Mouse (Mus musculus) inflammation-experienced regulatory T-cells (primary cell): ENCODE measurements around the gene Rnf103. TPM values are rescaled to one million over a fixed set of nuclear protein-coding genes. Genes with fewer than 3 reads are reported as not detected.

Experiments
- polyA plus RNA-seq, 2 experiments: library from polyadenylated mRNA; unstranded; fragments of 100-300 nt; shearing (Covaris generic); gene quantifications; one replicate each; pipeline ENCODE4 v1.2.1; 2017

The Rnf103 gene
- 10 to 100 TPM; 21.8 to 27.9 TPM for polyA plus RNA-seq

GRCm38 (mm10) chr6:71493675-71494340 lies at the start of gene Rnf103:
Gene Rnf103, plus strand, starts transcription at chr6:71493894.

DNA sequence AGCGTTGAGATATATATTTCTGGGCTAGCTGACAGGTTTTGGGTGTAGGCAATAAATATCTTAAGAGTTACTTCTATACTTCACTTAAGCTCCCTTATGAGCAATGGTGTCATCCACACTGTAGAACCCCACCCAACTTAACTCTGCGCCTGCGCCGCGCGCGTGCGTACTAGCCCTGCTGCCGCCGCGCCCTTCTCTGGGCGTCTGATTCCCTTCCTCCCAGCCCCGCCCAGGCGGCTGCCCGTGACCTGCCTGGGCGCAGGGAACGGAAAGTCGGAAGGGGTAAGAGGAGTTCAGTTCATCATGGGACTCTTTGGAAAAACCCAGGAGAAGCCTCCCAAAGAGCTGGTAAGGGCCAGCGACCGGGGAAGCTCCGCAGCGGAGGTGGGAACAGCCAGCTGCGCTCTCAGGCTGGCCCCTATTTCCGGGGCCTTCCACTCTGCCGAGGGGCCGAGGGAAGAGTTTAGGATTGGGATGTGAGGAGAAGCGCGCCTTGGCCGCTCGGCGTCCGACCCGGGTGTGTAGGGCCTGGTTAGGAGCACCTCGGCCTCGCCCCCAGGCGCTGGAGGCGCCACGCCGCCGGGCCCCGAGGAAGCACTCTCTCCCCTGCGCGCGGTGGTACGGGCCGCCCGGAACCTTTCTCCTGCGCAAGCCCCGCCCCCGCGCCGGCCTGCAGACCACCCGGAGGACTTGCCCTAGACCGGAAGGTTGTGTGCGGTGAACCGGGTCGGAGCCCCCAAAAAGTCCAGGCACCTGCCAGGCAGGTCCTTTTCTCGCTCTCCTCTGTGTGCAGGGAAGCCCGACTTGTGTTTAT lies 50.2 kb downstream of the Rnf103 start, which contains the start of gene Chmp3:
Gene Chmp3, plus strand, starts transcription at position 112 of the 814 bp plus-strand sequence.

Other genes starting within 250 kb of the Rnf103 start
- gene Krcc1, start 222.2 kb upstream of the Rnf103 start, polyA plus RNA-seq = 100 to 1,000 TPM in 1 of 2 experiments, 10 to 100 TPM in 1; 87.1 to 106 TPM
- 1 to 10 TPM in 1 of 2 experiments, not detected in 1; 1.7 TPM for gene Smyd1, start 171.7 kb upstream of the Rnf103 start, polyA plus RNA-seq
- 10 to 100 TPM; 16.1 to 19.5 TPM for gene Cd8b1, start 171.1 kb upstream of the Rnf103 start, polyA plus RNA-seq
- under 1 TPM; 0.45 to 0.81 TPM for gene Cd8a, start 120.5 kb upstream of the Rnf103 start, polyA plus RNA-seq
- gene Rmnd5a, start 53.3 kb upstream of the Rnf103 start, polyA plus RNA-seq = 10 to 100 TPM; 32.1 to 38.0 TPM
- gene Chmp3, start 49.9 kb downstream of the Rnf103 start, polyA plus RNA-seq = 10 to 100 TPM; 67.2 to 72.9 TPM
- gene Kdm3a, start 139.1 kb downstream of the Rnf103 start, polyA plus RNA-seq = 10 to 100 TPM; 65.1 to 68.0 TPM
- under 1 TPM in 1 of 2 experiments, not detected in 1; 0.54 TPM for gene Reep1, start 213.7 kb downstream of the Rnf103 start, polyA plus RNA-seq